Mouse (Mus musculus) layer of hippocampus, adult 8-10 months (tissue): ENCODE data around the gene Gm5868. TPM values are rescaled to one million over a fixed set of nuclear protein-coding genes. Genes with fewer than 3 reads are reported as not detected.

Experiments
- total RNA-seq, 4 experiments: library from RNA; stranded (reverse); gene quantifications; 2 replicates each; pipeline ENCODE4 v1.2.4; 2022

Gm5868 gene
- total RNA-seq, 4 experiments from 2014 or later: 0.33 TPM; not detected in 3

Other genes with a start within 250 kb of the Gm5868 start
- gene Corin, start 83.1 kb downstream of the Gm5868 start, total RNA-seq: under 1 TPM; 0.16 to 0.52 (median 0.27) TPM
- gene Nfxl1, start 27.9 kb downstream of the Gm5868 start, total RNA-seq: 10 to 100 TPM; 14.4 to 16.5 (median 15.0) TPM
- not detected for gene Zar1, start 6.3 kb downstream of the Gm5868 start, total RNA-seq
- not detected for gene Cnga1, start 56.7 kb upstream of the Gm5868 start, total RNA-seq
- not detected for gene Nipal1, start 60.2 kb upstream of the Gm5868 start, total RNA-seq
- gene Txk, start 165.2 kb upstream of the Gm5868 start, total RNA-seq: under 1 TPM in 3 of 4 experiments, not detected in 1; 0.06 to 0.20 (median 0.18) TPM